Mouse (Mus musculus): ENCODE measurements at regions not wholly inside any gene's neighbourhood (a gene's known extent, or its start where the extent isn't known, plus 50 kb on each side); places are given as distances from the start of the nearest gene placed in this dataset.

DNA sequence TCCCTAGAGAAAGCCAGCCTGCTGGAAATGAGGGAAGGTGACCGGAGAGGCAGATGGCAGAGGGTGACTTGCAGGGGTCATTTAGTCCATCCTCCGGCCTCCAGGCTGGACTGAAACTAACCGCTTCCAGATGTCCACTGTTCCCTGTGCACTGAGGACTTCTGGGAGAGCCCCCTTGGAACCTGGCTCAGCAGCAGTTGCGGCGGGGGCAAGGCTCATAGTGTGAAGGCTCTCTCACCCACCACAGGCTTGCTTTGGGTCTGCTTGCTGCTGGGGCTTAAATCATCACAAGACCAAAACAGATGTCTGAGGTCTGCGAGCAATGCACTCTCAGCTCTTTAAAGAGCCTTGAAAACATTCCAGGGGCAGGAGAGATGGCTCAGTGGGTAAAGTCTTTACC, 132.2 kb upstream of the Ccnd2 start:
- WGBS = 80% methylated on average over 6 of the region's 6 CpGs
- Histone ChIP-seq H3K36me3 (no peaks in the 10 kb centered on the region), H3K27ac (replicated peaks) (no peak overlapping the region), H3K27me3 (no peaks in the 10 kb centered on the region), H3K4me3 (no peak overlapping the region), H3K4me1 (no peaks in the 10 kb centered on the region), H3K9ac (replicated peaks) (no peak overlapping the region), H3K4me2 (replicated peaks) (no peak overlapping the region), H3K9me3 (no peaks in the 10 kb centered on the region)
- ATAC-seq (replicated peaks) = no peak

DNA sequence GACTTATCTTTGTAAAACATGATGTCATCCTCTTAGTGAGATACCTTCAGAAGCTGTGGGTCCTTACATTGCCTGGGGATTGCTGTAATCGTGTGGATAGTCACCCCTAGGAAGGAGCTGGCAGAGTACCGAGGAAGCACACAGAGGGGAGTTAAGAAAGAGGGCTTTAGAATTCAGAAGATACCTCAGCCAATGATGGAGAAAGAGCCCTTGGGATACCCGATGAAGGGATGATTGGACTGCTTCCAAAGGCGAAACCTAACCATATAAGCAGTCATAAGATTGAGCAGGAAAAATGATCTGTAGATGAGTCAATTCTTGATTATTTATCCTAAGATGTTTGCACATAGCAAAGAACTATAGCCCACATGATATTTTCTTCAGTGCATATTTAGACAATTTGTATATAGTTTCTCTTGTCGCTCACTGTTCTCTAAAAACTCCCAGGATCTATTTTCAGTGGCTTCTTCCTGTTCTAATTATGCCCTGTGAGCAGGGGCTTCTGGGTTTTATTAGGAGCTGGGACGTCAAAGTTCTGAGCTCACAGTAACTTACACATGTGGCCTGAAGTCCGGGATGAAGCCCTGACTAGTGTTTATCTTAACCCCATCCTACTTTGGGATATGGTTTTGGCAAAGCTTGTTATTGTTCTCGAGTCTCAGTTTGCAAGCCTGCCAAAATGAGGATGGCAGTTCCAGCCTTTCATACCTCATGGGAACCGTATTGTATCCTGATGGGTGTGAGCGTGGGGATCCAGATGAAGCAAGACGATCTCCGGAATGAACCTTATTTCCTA, 134.9 kb upstream of the Ccnd2 start:
- Histone ChIP-seq H3K4me3 (no peak overlapping the region), H3K27ac (replicated peaks) (no peak overlapping the region), H3K9ac (replicated peaks) (no peak overlapping the region), H3K27me3 (no peaks in the 10 kb centered on the region), H3K9me3 (no peaks in the 10 kb centered on the region), H3K4me1 (no peaks in the 10 kb centered on the region), H3K4me2 (replicated peaks) (no peak overlapping the region), H3K36me3 (no peaks in the 10 kb centered on the region)
- WGBS = 67% methylated on average over 12 of the region's 12 CpGs
- ATAC-seq (replicated peaks) = no peak

DNA sequence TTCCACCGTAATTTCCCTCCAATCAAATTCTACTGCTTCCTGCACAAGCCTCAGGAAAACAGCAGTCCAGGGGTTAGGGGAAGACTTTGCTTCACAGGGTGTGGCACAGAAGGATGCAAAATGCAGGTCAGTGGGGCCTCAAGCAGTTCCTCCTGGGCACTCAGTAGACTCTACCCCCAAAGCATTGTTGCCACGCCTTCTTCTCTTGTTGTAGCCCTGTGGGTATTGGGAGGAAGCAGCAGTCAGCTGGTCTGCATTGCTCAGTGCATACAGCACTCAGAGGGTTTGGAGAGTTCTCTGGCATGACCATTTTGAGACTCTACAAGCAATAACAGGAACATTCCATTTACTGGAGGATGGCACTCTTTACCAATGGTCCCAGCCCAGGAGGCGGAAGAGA, 137.0 kb upstream of the Ccnd2 start:
- no peak overlapping the region for H3K4me2 ChIP-seq (replicated peaks)
- WGBS = 92% methylated on average over 3 of the region's 3 CpGs
- ATAC-seq (replicated peaks) = no peak

DNA sequence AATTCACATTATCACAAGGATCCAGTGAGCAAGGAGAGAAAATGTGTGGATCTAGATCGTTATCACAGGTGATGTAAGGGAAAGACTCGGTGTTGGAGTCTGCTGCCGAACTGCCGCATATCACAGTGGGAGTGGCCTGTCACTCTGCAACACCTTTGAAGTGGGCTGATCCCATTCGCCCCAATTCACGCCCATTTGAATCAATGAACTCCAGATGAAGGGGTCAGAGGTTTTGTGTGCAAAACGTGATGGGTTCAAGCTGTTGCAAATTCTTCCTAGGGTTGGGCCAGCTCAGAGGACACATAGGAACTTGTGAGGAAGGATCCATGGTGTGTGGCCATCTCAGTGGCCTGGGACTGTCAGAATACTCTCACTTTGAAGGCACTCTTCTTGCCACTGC, 139.9 kb upstream of the Ccnd2 start:
- Histone ChIP-seq H3K9me3 (no peaks in the 10 kb centered on the region), H3K4me1 (no peaks in the 10 kb centered on the region), H3K4me2 (replicated peaks) (no peak overlapping the region), H3K4me3 (no peak overlapping the region), H3K27ac (replicated peaks) (no peak overlapping the region), H3K36me3 (no peaks in the 10 kb centered on the region), H3K9ac (replicated peaks) (no peak overlapping the region), H3K27me3 (no peaks in the 10 kb centered on the region)
- ATAC-seq (replicated peaks) = no peak
- WGBS = 50% methylated on average over 7 of the region's 7 CpGs

More for the DNA sequence above, 137.0 kb upstream of the Ccnd2 start:
- no peak overlapping the region for H3K9ac ChIP-seq (replicated peaks)
- H3K27me3 ChIP-seq = no peaks in the 10 kb centered on the region
- no peaks in the 10 kb centered on the region for H3K36me3 ChIP-seq
- H3K27ac ChIP-seq (replicated peaks) = no peak overlapping the region
- H3K4me1 ChIP-seq = no peaks in the 10 kb centered on the region
- H3K4me3 ChIP-seq = no peak overlapping the region
- no peaks in the 10 kb centered on the region for H3K9me3 ChIP-seq

DNA sequence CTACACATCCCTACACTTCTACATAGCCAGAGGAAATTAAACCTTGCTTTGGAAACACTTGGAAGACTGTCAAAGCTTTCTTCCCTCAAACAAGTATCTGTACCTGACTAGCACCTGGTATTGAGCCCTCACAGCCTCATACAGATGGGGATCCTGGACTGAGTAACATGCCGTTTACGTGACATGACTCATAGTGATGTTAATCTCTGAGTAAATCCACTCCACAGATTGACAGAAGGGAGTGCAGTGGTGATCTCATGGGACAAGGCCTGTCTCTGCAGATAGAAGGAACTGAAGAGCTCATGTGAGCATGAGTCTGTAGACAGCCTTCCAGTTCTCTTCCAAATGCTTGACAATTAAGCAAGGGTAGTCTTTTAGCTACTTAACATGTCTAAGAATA, 141.8 kb upstream of the Ccnd2 start:
- no peak overlapping the region for H3K4me2 ChIP-seq (replicated peaks)
- H3K27me3 ChIP-seq = no peaks in the 10 kb centered on the region
- 86% methylated on average over 2 of the region's 2 CpGs for WGBS
- H3K9ac ChIP-seq (replicated peaks) = no peak overlapping the region
- no peak overlapping the region for H3K27ac ChIP-seq (replicated peaks)
- no peaks in the 10 kb centered on the region for H3K9me3 ChIP-seq
- no peak for ATAC-seq (replicated peaks)
- no peaks in the 10 kb centered on the region for H3K4me1 ChIP-seq
- H3K4me3 ChIP-seq = no peak overlapping the region
- H3K36me3 ChIP-seq = no peaks in the 10 kb centered on the region

DNA sequence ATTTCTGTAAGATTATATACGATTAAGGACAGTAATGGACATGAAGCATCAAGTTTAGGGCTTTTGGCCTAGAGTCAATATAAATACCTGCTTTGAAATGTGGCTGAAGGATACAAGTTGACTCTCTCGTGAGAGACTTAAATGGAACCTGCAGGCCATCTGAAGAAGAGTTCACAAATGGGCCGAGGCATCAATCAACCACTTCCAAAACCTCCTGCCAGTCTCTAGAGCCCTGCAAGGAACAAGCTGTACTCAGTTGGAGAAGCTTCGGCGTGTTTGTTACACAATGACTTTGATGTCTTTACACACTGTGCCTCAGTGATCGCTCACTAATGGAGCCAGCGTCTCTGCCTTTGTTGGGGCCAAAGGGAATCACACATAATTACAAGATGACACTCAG, 146.1 kb upstream of the Ccnd2 start:
- no peak overlapping the region for H3K27ac ChIP-seq (replicated peaks)
- no peak overlapping the region for H3K9ac ChIP-seq (replicated peaks)
- H3K4me1 ChIP-seq = no peaks in the 10 kb centered on the region
- 63% methylated on average over 7 of the region's 7 CpGs for WGBS
- no peak overlapping the region for H3K4me2 ChIP-seq (replicated peaks)
- H3K27me3 ChIP-seq = no peaks in the 10 kb centered on the region
- H3K4me3 ChIP-seq = no peak overlapping the region
- no peaks in the 10 kb centered on the region for H3K36me3 ChIP-seq
- no peaks in the 10 kb centered on the region for H3K9me3 ChIP-seq
- ATAC-seq (replicated peaks) = no peak

DNA sequence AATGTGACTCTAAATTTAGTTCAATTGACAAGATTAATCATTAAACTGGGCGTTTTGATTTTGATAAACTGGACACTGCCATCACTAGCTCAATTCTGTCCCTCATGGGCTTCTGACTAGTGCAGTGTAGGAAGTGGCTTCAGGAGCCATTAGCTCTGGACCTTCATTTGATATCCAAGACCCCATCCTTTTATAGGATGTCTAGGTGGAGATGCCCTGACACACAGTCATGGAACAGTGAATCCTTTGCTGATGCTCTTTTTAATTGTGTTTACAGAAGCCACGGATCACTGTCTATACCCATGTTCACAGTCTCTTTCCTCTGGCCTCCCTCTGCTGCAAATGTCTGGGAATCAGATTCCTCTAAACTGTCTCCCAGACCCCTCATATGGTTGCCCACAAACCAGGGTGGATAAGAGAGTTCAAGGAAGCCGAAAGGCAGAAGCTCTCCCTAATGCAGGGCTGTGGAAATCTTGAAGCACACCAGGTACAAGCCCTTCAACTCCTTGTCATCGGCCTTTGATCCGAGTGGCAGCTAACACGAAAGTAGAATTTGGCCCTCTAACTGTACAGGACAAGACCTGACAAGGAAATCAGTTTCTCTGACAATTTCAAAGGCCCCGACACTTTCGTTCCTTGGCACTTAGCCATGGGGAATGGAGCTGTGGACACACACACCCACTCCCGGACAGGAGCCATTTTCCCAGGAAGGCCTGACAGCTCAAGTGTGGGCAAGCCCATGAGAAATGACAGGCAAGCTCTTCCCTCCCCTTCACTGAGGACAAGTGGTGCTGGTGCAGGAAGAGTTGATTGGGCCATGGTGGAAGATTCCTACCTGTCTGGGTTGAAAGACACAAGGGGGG, 135.2 kb upstream of the Parp11 start:
- H3K4me3 ChIP-seq = no peak overlapping the region
- WGBS = 86% methylated on average over 9 of the region's 9 CpGs
- H3K4me1 ChIP-seq = no peaks in the 10 kb centered on the region

DNA sequence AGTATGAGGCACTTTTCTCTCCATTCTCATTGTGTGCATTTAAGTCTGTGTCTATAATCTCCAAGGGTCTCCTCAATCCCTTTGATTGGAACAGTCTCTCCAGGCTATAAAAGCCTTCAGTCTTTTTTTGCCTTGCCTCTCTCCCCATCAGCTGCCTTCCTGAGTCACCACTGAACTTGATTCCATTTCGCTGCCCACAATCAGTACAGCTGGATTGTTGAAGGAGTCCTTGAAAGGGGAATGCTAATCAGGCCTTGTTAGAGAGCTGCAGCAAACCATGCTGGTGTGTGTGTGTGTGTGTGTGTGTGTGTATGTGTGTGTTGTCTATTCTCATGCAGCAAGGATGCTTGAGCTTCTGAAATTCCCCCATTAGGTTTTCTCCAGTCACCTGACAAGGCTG, 129.3 kb upstream of the Parp11 start:
- Histone ChIP-seq H3K4me1 (peaks cover 13% of the 10 kb centered on the region), H3K4me3 (no peak overlapping the region), H3K27ac (replicated peaks) (no peak overlapping the region; the same call in 1 of the 2 replicates), H3K4me2 (replicated peaks) (no peak overlapping the region), H3K36me3 (no peaks in the 10 kb centered on the region), H3K9ac (replicated peaks) (no peak overlapping the region), H3K9me3 (no peaks in the 10 kb centered on the region), H3K27me3 (no peaks in the 10 kb centered on the region)
- 3% methylated on average over 1 of the region's 1 CpGs for WGBS
- 0 out of 2 replicates have a peak, but pooled peaks have one; percentile 22 for ATAC-seq (replicated peaks)

More for the DNA sequence above, 135.2 kb upstream of the Parp11 start:
- Histone ChIP-seq H3K9me3 (no peaks in the 10 kb centered on the region), H3K36me3 (no peaks in the 10 kb centered on the region), H3K27ac (replicated peaks) (no peak overlapping the region), H3K9ac (replicated peaks) (no peak overlapping the region), H3K4me2 (replicated peaks) (no peak overlapping the region), H3K27me3 (no peaks in the 10 kb centered on the region)
- ATAC-seq (replicated peaks) = no peak

DNA sequence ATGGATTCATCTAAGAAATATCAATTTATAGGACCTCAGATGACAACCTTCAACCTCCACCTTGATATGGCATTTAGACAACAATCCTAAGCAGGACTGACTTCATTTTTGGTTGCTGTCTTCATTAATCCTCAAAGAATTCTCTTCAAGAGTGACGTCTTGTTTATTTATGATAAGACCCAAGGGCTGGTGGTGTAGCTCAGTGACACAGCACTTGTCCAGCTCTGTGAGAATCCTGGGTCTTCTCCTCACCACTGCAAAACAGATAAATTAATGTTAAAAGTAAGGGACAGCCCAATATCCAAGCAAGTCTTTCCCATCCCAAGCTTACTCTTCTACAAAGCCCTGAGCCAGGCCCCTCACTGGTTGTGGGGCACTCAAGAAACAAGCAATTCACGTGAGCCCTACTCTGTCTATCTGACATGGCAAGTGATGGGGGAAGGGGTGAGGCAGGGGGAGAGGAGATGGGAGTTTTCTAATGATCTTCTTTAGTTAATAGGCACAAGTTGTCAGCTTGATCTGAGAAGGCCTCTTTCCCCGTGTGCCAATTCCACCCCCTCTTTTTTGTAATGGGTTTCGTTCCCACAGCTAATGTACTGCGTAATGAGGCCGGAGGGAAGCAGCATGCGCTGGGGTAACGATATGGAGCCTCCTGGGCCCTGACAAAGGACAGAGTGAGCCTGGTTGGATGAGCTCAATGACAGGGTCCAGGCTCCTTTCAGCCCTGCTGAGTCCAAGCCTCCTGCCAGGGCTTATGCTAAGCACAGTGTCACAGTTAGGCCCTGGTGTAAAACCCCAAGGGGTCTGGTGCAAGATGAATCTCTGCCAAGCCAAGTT, 127.7 kb upstream of the Parp11 start:
- 16% methylated on average over 8 of the region's 8 CpGs for whole genome bisulfite sequencing

DNA sequence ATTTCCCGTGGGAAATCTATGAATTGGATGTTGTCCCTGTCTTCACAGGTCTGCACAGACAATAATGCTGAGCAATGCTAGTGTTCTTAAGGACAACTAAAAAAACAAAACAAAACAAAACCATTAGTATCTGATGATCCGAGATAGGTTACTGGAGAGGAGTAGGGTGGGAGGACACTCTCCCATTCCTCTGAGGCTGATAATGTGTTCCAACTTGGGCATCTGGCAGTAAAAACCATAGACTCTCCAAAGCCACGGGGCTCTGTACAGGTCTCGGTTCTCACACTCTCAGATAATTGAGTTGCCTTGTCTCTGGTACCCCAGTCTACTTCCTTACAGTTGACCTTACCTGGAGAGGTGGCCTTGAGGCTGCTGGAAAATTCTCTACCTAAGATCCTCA, 126.0 kb upstream of the Parp11 start:
- Histone ChIP-seq H3K9me3 (no peaks in the 10 kb centered on the region), H3K9ac (replicated peaks) (no peak overlapping the region), H3K4me2 (replicated peaks) (no peak overlapping the region), H3K4me3 (no peak overlapping the region), H3K27me3 (no peaks in the 10 kb centered on the region), H3K4me1 (peaks cover 24% of the 10 kb centered on the region), H3K27ac (replicated peaks) (no peak overlapping the region), H3K36me3 (no peaks in the 10 kb centered on the region)
- WGBS = 86% methylated on average over 4 of the region's 4 CpGs
- no peak for ATAC-seq (replicated peaks)

More for the DNA sequence above, 127.7 kb upstream of the Parp11 start:
- peaks cover 13% of the 10 kb centered on the region for H3K4me1 ChIP-seq
- no peak overlapping the region for H3K4me3 ChIP-seq
- peak; percentile 92 for ATAC-seq (replicated peaks)
- no peaks in the 10 kb centered on the region for H3K27me3 ChIP-seq
- H3K9me3 ChIP-seq = no peaks in the 10 kb centered on the region
- no peak overlapping the region for H3K4me2 ChIP-seq (replicated peaks)
- H3K27ac ChIP-seq (replicated peaks) = peak overlapping the region; percentile 42; the same call in 1 of the 2 replicates
- H3K9ac ChIP-seq (replicated peaks) = no peak overlapping the region
- no peaks in the 10 kb centered on the region for H3K36me3 ChIP-seq

DNA sequence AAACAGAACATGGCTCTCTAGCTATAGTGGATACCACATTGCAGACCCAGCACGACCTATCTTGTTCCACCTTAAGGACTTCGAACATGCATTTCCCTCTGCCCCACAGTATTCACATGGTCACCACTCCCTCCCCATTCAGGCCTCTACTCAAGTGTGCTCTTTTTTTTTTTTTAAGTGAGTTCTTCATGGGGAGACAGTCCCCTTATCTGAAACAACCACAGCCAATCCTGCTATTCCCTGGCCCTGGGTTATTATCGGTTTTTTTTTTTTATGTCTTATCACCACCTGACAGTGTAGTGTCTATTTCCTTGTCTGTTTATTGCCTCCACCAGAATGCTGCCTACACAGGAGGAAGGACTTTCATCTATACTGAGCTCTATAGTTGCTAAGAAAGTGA, 125.6 kb upstream of the Parp11 start:
- peaks cover 28% of the 10 kb centered on the region for H3K4me1 ChIP-seq
- no peak for ATAC-seq (replicated peaks)
- H3K27ac ChIP-seq (replicated peaks) = no peak overlapping the region
- H3K9me3 ChIP-seq = no peaks in the 10 kb centered on the region
- H3K9ac ChIP-seq (replicated peaks) = no peak overlapping the region
- no peaks in the 10 kb centered on the region for H3K36me3 ChIP-seq
- H3K4me3 ChIP-seq = no peak overlapping the region
- 98% methylated on average over 3 of the region's 3 CpGs for WGBS
- no peak overlapping the region for H3K4me2 ChIP-seq (replicated peaks)
- H3K27me3 ChIP-seq = no peaks in the 10 kb centered on the region

DNA sequence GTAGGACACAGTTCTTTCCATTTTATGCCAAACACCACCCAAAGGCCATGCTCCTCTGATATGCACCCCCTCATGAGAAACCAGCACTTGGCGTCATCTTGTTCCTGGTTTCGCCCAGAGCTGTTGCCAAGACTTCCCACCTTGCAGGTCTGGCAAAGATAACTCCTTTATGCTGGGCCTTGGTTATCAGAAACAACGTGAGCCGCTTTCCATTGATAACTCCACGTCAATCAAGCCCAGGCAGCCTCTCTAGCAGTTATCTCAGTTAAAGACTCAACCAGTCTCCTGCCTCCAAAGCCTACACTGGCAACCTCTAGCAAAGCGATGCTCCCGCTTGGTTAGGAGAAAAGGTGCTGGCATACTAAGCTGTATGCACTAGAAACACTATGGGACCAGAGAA, 124.2 kb upstream of the Parp11 start:
- no peak for ATAC-seq (replicated peaks)

More for the DNA sequence above, 124.2 kb upstream of the Parp11 start:
- H3K9me3 ChIP-seq = no peaks in the 10 kb centered on the region
- no peaks in the 10 kb centered on the region for H3K36me3 ChIP-seq
- no peak overlapping the region for H3K4me3 ChIP-seq
- H3K4me2 ChIP-seq (replicated peaks) = no peak overlapping the region
- no peak overlapping the region for H3K9ac ChIP-seq (replicated peaks)
- no peaks in the 10 kb centered on the region for H3K27me3 ChIP-seq
- peaks cover 28% of the 10 kb centered on the region for H3K4me1 ChIP-seq
- WGBS = 86% methylated on average over 7 of the region's 7 CpGs
- no peak overlapping the region for H3K27ac ChIP-seq (replicated peaks)
